Mouse (Mus musculus) spleen, adult 2 months (tissue): Measurements from ENCODE around the gene Tnip3.

Source experiments
- CTCF ChIP-seq: fragments of 200-500 bp; IDR thresholded peaks from 2 replicates; pipeline ENCODE4 v1.5.1; 2011; ENCODE audit warnings: mild to moderate bottlenecking, inconsistent platforms; ENCODE audit not compliant: insufficient read depth, insufficient read length, insufficient replicate concordance; ENCODE audit errors: extremely low read depth
- POLR2A ChIP-seq: fragments of 200-500 bp; IDR thresholded peaks from 2 replicates; pipeline ENCODE4 v1.6.1; 2011; ENCODE audit warnings: low read depth, low read length, inconsistent platforms

- no peak for TF ChIP-seq POLR2A
- no peak for TF ChIP-seq CTCF
These were observed 90.5 kb downstream of the Tnip3 start for GRCm38 (mm10) chr6:65615641-65616040.
